Mouse (Mus musculus) right cerebral cortex, postnatal 10 days (tissue): Measurements from ENCODE around the gene Gm10413.
"Not testable (repeated sequence)": the region's sequence is repeated elsewhere in the genome, so short reads cannot be mapped to it uniquely, and the experiment has no call there.

ENCODE experiments used
- DNase-seq, 2 experiments: peaks; one replicate each; pipeline ENCODE4 v3.0.0; 2021; ENCODE audit warnings: low spot score in 2 of 2

Gm10413 gene

GRCm38 (mm10) chr14:3394793-3395192 lies at the start of gene Gm10413:
Gm10413 (plus strand) TSS chr14:3395093.
- not testable (repeated sequence) for DNase-seq

- DNase-seq, result not testable (repeated sequence)
Measured at GRCm38 (mm10) chr14:3412314-3412713, 17.4 kb downstream of the Gm10413 start, which contains the start of gene Gm10409. Gm10409 (plus strand) TSS chr14:3412614.

- not testable (repeated sequence) for DNase-seq
Measured at GRCm38 (mm10) chr14:3427803-3428202, 32.9 kb downstream of the Gm10413 start, which contains the start of gene Gm3005. Gm3005 (plus strand) TSS chr14:3428103.

- not testable (repeated sequence) for DNase-seq
Measured at GRCm38 (mm10) chr14:3449079-3449478, 54.2 kb downstream of the Gm10413 start, which contains the start of gene Gm10408. Gm10408 (plus strand) TSS chr14:3449379.
